Mouse (Mus musculus) CD4-positive, CD25-positive, alpha-beta regulatory T cell, adult 2 months (primary cell): Measurements from ENCODE around the gene Slc6a16.
"Not testable (repeated sequence)": the region's sequence is repeated elsewhere in the genome, so short reads cannot be mapped to it uniquely, and the experiment has no call there.

Experiments
- DNase-seq: peaks from one replicate; pipeline ENCODE4 v3.0.0-alpha.2; 2012; ENCODE audit warnings: low read depth, low spot score

Gene Slc6a16

DNA sequence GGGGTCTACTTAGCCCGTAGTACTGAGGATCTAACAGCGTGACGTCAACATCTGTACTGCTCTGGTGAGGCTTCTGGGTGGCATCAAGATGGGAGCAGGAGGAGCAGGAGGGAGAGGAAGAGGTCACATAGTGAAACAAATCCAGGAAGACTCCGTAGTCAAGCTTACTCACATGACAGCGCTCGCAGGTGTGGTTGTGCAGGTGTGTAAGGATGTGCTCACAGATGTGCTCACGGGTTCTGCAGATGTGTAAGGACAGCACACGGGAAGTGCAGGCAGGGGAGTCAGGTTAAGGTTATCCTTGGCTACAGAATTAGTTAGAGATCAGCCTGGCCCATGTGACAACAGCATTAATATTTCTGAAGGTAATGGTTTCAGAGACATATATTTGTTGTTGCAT lies 12.9 kb downstream of the Slc6a16 start:
- DNase-seq = no peak

DNA sequence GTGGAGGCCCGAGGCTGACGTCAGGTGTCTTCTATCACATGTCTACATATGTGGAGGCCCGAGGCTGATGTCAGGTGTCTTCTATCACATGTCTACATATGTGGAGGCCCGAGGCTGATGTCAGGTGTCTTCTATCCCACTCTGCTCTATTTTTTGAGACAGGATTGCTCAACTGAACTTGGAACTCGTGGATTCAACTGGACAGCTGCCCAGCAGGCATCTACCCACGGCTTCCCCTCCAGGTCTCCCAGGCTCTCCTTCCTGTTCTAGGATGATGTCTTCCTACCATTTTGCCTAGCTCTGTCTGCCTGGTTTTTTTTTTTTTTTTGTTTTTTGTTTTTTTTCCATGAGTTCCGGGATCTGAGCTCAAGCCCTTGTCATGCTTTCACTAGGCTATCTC lies 14.9 kb downstream of the Slc6a16 start:
- not testable (repeated sequence) for DNase-seq

DNA sequence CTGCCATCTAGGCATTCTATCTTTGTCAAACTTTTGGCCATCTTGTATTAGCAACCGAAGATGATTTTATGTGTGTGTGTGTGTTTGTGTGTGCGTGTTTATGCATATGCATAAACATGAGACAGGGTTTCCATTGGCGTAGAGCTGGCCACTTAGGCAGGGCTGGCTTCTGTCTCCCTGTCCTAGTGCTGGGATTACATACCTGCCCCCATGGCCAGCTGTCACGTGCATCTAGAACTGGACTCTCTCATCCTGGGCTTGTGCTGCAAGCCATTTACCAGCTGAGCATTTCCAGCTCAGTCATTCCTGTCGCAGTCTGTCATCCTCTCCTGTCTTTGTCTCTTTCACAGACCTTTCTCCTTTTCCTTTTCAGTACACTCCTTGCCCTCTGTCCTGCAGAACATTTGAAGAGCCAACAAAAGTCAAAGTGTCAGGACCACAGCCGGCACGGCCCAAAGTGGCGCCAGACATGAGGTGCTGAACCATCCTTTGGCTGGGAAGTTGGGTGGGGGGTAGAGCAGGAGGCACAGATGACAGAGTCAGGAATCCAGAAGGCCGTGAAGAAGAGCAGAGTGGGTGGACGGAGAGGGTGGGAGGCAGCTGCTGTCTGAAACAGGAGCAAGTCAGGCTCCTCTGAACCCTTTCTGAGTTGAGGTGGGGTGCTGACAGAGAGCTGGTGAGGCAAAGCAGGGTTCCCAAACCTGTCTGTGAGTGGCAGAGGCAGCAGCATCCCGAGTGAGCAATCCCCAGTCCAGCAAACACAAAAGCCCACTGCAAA lies 16.4 kb downstream of the Slc6a16 start:
- no peak for DNase-seq

DNA sequence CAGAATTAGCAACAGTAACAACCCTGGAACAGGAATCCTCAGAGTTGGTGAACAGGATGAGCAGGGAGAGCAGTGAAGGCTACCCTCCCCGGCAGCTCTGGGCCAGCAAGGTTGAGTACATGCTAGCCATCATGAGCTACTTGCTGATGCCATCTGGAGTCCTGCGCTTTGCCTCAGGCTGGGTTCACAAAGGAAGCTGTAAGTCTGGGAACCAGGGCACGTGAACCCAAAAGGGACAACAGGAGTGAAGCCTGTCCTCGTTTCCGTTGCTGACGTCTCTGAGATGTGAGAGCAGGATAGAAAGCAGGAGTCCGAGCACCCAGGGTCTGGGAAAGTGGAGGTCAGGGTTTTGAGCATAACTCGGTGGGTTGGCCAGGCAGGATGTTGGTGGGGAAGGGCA lies 18.4 kb downstream of the Slc6a16 start:
- DNase-seq = no peak

DNA sequence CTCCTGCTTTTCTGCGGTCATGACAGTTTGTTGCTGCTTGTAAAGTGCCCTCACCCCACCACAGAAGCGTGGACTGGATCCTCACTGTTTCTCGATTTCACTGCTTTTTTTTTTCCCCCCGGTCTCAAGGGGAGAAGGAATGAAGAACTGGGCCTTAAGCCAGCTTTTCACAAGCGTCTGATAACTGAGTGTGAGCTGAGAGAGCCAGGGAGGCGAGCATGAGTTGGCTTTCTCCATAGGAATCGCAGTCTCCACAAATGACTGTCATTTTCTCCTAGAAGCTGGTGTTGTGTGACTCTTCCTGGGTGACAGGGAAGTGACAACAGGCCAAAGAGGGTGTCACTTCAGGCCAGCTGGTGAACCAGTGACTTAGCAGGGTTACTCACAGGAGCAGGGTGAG lies 21.4 kb downstream of the Slc6a16 start:
- no peak for DNase-seq

DNA sequence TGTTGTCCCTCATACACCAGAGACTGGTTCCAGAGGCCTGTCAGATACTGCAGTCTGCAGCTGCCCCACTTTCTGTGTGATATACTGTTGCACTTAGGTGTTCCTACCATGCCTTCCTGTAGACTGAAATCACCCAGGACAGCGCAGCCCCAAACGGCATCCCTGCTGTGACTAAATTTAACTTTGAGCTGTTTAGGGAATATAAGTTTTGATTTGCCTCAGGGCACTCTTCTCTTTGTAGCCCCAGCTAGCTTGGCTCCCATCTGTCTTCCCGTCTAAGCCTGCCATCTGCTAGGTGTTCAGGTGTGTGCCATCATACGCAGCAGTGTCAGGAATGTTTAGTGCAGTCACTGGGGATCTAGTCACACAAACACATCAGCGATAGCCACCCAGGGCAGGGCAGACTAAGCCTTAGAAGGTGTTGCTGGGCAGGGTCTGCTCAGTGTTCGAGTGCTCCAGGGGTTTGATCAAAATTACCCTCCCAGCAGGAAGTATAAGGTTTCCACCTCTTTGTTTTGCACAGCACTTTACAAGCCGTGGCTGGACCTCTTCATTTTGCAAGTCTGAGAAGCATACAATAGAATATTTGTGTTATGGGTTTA lies 22.2 kb downstream of the Slc6a16 start:
- DNase-seq = no peak

DNA sequence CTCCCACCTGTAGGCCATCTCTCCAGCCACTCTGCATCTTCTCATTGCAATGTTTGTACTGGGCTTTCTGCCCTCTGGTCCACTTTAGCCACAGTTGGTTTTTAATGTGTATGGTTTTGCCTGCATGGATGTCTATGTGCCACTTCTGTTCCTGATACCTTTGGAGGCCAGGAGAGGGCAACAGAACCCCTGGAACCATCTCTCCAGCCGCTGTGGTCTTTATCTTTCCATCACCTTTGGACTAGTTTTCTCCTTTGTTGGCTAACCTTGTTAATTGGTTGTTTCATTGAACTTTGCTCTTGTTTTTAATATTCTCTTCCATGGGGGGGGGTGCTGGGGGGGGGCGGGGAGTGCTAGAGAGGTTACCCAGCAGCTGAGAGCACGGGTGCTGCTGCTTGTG lies 23.5 kb downstream of the Slc6a16 start:
- DNase-seq = no peak

DNA sequence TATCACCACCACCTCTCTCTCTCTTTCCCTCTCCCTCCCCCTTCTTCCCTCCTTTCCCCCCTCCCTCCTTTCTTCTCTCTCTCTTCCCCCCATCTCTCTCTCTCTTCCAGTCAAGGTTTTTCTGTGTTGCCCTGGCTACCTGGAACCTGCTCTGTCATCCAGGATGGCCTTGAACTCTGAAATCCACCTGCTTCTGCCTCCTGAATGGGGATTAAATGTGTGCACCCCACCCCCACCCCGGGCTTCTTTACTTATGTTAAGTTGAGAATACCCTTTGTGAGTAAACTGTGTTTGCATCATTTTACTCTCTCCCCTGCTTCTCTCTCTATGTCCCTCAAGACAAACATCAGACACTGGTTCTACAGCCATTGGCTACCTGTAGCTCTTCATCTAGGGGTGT lies 24.6 kb downstream of the Slc6a16 start:
- DNase-seq = no peak

DNA sequence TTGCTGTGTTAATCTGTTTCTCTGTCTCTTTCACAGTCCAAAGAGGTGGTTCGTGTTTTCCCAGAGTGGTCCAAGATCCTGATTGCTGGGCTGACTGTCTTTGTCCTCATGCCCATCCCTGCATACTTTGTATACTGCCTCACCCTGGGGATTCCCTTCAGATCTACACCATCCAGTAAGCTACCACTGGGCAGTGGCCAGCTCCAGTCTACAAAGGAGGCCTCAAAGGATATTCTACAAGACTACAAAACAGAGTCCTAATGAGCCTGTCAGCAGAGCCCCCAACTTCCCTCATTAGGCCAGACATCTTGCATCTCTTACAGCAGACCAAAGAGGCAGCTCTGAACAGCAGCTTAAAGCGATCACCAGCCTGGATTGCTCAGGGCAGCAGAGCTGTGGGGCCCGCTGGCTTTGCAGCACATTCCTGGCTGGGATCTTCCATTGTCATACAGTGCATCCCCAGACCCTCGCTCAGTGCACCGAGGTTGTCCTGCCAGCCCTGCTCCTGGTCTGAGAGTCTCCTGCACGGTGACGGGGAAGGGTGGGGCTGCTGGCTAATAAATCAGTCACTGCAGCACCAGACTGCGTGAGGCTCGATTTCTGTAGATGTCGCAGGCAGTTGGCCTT lies 32.0 kb downstream of the Slc6a16 start:
- DNase-seq = no peak

DNA sequence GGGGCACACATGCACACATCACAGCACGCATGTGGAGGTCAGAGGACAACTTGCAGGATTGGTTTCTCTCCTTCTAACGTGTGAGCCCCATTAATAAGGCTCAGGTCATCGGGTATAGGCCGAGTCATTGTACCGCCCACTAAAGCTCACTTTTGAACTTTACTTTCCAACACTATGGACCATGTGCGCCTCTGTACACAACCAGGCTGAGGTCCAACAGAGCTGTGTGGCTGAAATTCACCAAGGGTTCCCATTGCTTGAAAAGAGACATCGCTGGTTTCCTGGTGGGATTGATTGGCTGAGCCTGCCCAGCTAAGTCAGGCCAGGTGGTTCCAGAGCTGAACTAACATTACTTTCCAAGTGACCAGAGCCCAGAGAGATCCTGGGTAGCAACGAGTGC lies 32.8 kb downstream of the Slc6a16 start:
- no peak for DNase-seq

DNA sequence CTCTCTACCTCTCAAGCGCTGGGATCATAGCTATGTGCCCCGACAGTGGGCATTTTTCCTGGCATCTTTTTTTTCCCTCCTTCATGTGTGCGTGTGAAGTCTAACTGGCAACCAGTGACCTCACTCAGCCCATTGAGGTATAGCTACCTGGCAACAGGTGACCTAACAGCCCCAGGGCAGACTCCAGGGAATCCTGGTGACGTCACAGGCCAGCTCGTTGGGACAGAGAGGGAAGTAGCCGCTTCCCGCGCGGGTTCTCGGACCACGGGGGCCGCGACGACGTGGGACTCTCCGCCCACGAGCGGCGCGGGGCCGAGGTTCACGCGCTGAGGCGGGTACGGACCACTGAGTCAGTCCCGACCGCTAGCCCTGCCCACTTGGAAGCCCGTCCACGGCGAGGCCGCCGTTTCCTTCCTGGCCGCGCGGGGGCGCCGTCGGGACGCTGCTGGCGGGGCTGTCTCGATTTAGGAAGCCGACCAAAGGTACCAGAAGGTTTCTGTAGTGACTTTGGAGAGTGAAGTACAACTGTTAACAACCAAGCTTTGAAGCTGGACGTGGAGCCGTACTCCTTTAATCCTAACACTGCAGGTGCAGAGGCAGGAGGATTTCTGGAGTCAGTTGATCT lies 36.4 kb downstream of the Slc6a16 start, which contains the start of gene Slc6a21:
Gene Slc6a21, plus strand, starts transcription at position 378 of the 625 bp plus-strand sequence.
- DNase-seq = peak; percentile 85

DNA sequence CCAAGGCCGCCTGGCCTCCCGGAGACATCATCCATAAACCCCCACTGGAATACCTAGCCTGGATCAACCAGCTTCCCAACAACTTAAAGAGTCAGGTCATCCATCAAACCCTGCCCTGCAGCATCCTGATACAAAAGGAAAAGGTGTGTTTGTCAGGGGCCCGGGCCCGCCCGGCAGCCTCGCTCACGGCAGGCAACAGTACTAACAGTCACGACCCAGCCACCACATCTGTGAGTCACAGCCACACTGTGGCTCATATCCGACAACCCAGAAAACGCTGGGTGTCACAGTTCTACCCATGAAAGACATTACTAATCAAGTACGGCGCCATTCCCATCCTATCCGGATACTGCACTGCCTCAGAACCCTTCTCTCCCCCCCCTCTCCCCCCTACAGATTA lies 45.6 kb downstream of the Slc6a16 start:
- no peak for DNase-seq

DNA sequence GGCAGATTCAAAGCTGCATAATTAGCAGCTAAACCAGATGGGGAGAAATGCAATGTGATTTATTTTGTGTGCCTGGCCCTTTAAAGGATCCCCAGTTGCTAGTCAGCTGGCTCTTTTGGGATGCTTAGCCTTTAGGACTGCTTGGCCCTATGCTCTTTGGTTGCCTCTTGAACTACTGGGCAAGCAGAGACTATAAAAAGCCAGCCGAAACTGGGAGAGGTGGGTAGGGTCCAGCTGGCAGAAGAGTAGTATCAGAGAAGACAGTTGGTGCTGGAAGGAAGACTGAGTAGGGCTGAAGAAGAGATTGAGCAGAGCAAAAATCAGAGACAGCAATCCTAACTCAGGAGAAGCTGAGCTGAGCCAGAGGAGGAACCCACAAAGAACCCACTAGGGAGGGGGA lies 55.7 kb downstream of the Slc6a16 start:
- no peak for DNase-seq

DNA sequence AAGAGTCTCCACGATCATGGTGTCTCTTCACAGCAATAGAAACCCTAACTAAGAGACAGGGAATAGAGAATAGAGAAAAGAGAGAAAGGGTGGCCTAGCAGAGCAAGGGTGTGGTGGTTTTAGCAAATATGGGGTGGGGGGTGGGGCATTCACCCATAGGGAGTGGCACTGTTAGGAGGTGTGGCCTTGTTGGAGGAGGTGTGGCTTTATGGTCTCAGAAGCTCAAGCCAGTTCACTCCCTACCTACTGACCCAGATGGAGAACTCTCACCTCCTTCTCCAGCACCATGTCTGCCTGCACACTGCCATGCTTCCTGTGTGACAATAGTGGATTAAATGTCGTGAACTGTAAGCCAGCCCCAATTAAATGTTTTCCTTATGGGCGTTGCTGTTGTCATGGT lies 56.7 kb downstream of the Slc6a16 start:
- no peak for DNase-seq

DNA sequence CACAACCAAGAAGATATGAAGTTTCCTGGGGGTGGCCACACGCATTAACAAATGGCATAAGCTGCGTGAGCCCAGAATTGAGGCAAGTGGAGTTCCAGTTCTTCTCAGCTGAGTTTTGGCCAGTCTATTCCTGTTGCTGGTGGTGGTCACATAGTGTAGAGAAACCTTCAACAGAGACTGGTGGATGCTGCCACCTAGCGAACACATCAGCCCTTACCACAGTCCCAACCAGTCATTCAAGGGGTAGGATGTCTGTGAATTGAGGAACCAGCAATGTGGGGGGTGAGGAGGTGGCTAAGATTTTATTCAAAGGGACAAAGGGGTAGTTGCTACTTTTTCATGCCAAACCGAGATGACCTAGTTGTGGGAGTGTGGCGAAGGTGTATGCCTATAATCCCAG lies 58.9 kb downstream of the Slc6a16 start:
- DNase-seq = peak; percentile 79

DNA sequence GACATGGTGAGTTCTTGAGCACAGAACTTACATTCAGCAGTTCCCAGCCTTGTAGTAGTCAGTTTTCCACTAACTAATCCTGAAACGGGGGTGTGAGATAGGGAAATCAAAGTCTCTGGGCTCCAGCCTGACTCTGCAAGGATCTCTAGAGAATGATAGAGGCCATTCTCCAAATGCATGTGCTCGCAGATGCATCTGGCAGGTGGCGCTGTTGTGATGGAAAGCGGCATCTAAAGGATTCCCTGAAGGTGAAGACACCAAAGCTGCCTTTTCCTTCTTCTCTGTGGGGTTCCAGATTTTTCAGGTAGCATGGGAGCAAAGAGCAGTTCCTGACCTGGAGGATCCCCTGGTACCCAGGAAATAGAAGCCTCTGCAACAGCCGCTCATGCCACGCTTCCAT lies 59.4 kb downstream of the Slc6a16 start:
- peak; percentile 78 for DNase-seq

DNA sequence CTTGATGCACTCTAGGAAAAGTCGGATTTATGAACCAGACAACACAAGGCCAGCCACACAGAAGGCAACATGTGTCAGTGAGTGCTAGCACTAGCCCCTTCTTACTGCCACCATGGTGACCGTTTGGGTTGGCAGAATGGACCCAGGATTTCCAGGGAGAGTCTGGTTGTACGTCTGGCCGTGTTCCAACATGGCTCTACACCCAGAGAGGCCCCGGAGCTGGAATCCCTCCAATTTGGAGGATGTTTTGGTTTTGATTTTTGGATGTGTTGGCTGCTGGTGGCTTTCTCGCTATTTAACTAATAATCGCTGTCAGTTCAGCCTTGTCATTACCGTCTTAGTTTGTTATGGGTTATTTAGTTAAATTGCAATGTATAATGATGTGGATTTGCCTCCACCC lies 61.7 kb downstream of the Slc6a16 start:
- DNase-seq = no peak

DNA sequence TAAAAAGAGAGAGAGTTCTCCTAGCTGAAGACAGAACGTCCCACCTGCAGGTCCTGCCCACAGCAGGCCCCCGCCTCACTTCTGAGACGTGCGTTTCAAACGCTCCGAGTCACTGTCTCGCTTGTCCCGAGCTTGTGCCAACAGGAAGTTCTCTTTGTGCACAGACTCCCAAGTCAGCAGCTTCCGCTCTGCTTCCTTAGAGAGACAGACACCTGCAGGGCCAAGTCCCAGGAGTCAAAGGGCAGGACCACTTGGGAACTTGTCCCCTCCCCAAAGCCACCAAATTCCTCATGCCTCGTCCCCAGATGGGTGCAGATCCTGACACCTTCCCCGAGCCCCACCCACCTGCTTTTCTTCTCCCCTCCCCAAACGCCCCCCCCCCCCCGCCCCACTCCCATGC lies 64.0 kb downstream of the Slc6a16 start:
- DNase-seq = no peak

DNA sequence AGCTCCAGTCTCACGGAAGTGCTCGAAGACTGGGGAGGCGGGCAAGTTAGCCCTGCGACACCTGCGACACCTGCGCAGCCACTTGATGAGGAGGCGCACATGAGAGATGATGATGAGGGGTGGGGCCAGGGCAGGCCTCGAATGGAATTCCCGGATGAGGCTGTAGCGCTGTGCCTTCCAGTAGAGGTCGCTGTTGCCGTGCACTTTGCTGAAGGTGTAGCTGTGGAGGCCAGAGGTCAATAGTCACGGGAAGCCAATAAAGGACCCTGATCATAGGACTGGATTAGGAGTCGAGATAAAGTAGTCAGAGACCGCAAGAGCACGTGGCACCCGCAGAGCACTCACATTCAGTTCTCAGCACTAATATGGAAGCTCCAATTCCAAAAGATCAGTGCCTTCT lies 64.4 kb downstream of the Slc6a16 start:
- peak; percentile 80 for DNase-seq

DNA sequence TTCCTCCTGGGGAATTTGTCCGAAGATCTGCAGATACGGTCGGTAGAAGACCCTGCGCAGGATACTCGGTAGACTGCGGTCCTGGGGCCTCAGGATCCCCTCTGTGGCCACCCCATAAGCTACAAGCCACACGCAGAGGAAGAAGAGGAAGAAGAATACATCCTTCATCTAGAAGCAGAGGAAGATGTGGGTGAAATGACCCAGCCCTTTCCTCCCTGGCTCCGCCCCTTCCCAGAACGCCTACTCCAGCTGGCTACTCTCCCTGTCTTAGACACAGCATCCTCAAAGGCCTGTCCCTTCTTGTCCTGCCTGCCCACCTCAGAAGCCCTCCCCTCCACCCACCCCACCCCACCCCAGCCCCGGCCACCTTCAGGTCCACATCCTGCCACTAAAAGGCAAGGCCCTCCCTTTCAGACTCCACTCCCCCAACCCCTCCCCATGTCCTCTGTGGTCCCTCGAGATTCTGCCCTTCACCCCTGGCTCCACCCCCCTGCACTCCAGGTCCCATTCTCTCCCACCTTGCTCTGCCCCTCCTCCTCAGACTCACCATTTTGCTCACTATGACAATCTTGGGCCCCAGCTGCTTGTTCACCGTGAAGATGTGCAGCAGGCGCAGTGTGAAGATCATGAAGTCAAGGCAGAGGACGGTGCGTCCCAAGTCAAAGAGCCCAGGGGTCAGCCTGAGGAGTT lies 67.8 kb downstream of the Slc6a16 start:
- DNase-seq = peak; percentile 44

DNA sequence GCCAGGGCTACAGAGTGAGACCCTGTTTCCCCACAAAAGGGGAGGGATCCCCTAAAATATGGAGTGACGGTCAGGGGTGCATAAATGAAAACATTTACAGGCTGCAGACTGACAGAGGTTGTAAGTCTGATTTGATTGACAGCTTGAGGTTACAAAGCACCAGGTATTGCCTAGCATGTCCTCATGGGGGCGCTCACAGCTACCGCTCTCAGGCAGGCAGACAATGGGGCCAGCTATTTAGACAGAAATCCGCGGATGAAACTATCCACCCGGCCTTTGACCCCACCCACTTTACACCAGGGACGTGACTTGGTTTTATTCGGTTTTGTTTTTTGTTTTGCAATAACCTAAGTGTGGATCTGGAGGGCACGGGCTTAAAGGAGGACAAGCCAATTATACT lies 68.6 kb downstream of the Slc6a16 start:
- DNase-seq = peak; percentile 85

DNA sequence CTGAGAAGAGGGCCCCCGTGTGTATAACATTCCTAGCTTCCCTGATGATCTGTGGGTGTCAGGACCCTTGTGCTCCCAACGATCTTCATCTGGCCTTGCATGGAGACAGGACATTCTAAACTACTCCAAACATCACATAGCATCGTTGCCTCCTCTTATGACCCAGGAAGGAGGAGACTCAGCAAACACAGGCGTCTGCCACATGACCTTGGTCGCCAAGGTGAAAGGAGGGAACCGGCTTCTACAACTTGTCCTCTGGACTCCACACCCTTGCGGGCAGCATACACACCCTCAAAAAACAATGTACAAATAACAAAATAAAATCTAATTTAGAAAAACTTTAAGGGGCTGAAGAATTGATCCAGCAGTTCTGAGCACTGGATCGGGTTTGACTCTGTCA lies 71.1 kb downstream of the Slc6a16 start:
- DNase-seq = no peak
